Comparison of ENCODE assay signal across 9 mouse cellular contexts in genomic region chr3:17616439-17617070, GRCm38 (mm10).
DNase-seq lines count a peak whose midpoint lies in the region; ATAC-seq and TF ChIP-seq lines count a peak whose summit lies in the region.
"Had no signal": no experiment of that assay in that cellular context is flagged by ENCODE, and none has a peak within 500 bp of the region (broad histone marks: within the 10 kb centered on the region; RNA-seq: fewer than 3 reads in every experiment).

No protein-coding gene starts in this region.

- no peak for TF ChIP-seq POLR2A in lung, adult 2 months (IDR thresholded peaks at IDR 0.05; ENCODE audit: borderline replicate concordance, extremely low read depth, low read depth, low read length)

- H3K36me3 ChIP-seq in lung, embryonic 16.5 days (ENCODE audit: control insufficient read depth, insufficient read depth, low read length) = no peaks in the 10 kb centered on the region

- no peak overlapping the region for H3K4me3 ChIP-seq in lung, adult 2 months (replicated peaks; ENCODE audit: extremely low read depth, low read depth, low read length)
- H3K4me3 ChIP-seq in lung, embryonic 16.5 days (ENCODE audit: low read length) = no peak overlapping the region

- no peak overlapping the region for H3K9ac ChIP-seq in lung, embryonic 16.5 days (ENCODE audit: low read length)

- WGBS in lung, adult 2 months = 31% methylated on average over 2 of the region's 2 CpGs
- WGBS in lung, embryonic 16.5 days = 25% methylated on average over 2 of the region's 2 CpGs

- H3K27ac ChIP-seq in lung, embryonic 16.5 days (ENCODE audit: low read length) = no peak overlapping the region

- no peak for TF ChIP-seq CTCF in lung, adult 2 months (IDR thresholded peaks at IDR 0.05; ENCODE audit: insufficient read depth, low read length)

- no peak overlapping the region for H3K4me2 ChIP-seq in lung, embryonic 16.5 days (ENCODE audit: low read depth, low read length)

- ATAC-seq in lung, embryonic 16.5 days (ENCODE audit: low read depth) = peak; percentile 89
- ATAC-seq: Patski had no signal

- no peaks in the 10 kb centered on the region for H3K4me1 ChIP-seq in lung, adult 2 months (ENCODE audit: control insufficient read depth, insufficient read depth, low read length)
- H3K4me1 ChIP-seq in lung, embryonic 16.5 days (replicated peaks; ENCODE audit: control insufficient read depth, insufficient read depth, low read length) = no peaks in the 10 kb centered on the region

- peak; percentile 21 to 24 for DNase-seq in lung, adult 18-20 months
- DNase-seq in lung, adult 2 months = no peak
- peak; percentile 42 to 66 for DNase-seq in frontal cortex, adult 2 months (ENCODE audit: extremely low spot score in 1 of 2, low spot score in 1 of 2)
- peak; percentile 14 to 34 for DNase-seq in kidney, postnatal 25 days
- DNase-seq in right cerebral cortex, adult 2 months (ENCODE audit: low spot score in 2 of 2) = peak; percentile 44 to 45
- DNase-seq in thymus, postnatal 36 days = no peak
- DNase-seq in B cell, adult 2 months = no peak

- no peaks in the 10 kb centered on the region for H3K27me3 ChIP-seq in lung, embryonic 16.5 days (ENCODE audit: control insufficient read depth, insufficient read depth, low read depth, low read length)

- H3K9me3 ChIP-seq in lung, embryonic 16.5 days (ENCODE audit: control insufficient read depth, low read length) = no peaks in the 10 kb centered on the region

Comparison
In these comparisons a context has a peak if more than half of its experiments do, and no peak if none do; other contexts are left out.
1. DNase-seq: peak in lung, adult 18-20 months (2 of 2), frontal cortex, adult 2 months (2 of 2), kidney, postnatal 25 days (2 of 2) and right cerebral cortex, adult 2 months (2 of 2); none in lung, adult 2 months (single experiment), thymus, postnatal 36 days (0 of 2) and B cell, adult 2 months (0 of 2).